Mouse (Mus musculus) CD4-positive, CD25-positive, alpha-beta regulatory T cell, adult 9 weeks (primary cell): ENCODE data around the gene Mrps17. TPM values are rescaled to one million over a fixed set of nuclear protein-coding genes. Genes with fewer than 3 reads are reported as not detected.

Experiments
- polyA plus RNA-seq: library from polyadenylated mRNA; unstranded; fragments of 100-300 nt; shearing (Covaris generic); gene quantifications from one replicate; pipeline ENCODE4 v1.2.1, GENCODE M21; 2017

The Mrps17 gene
- 127 TPM for polyA plus RNA-seq

GRCm38 (mm10) chr5:129715326-129715861 is at the start of gene Mrps17:
Gene Mrps17, plus strand, starts transcription at chr5:129715497.

GRCm38 (mm10) chr5:129670036-129670458 is 45.2 kb upstream of the Mrps17 start, which contains the start of gene Zfp11:
Gene Zfp11, minus strand, starts transcription at chr5:129670099.

GRCm38 (mm10) chr5:129708412-129708811 is 6.9 kb upstream of the Mrps17 start, which contains the start of gene Sept14:
Gene Sept14, minus strand, starts transcription at chr5:129708512.

GRCm38 (mm10) chr5:129724834-129725773 is 9.8 kb downstream of the Mrps17 start, which contains the start of gene Nipsnap2:
Gene Nipsnap2, plus strand, starts transcription at chr5:129725063.

Other genes with a start within 250 kb of the Mrps17 start
- 38.5 TPM for gene Sfswap, start 214.3 kb upstream of the Mrps17 start, polyA plus RNA-seq
- 0.07 TPM for gene Mmp17, start 131.3 kb upstream of the Mrps17 start, polyA plus RNA-seq
- 4.6 TPM for gene Zfp11, start 45.4 kb upstream of the Mrps17 start, polyA plus RNA-seq
- not detected for gene Sept14, start 7.0 kb upstream of the Mrps17 start, polyA plus RNA-seq
- 33.3 TPM for gene Nipsnap2, start 9.6 kb downstream of the Mrps17 start, polyA plus RNA-seq
- gene Psph, start 72.0 kb downstream of the Mrps17 start, polyA plus RNA-seq = 74.7 TPM
- 34.6 TPM for gene Sumf2, start 131.5 kb downstream of the Mrps17 start, polyA plus RNA-seq
- 362 TPM for gene Chchd2, start 172.0 kb downstream of the Mrps17 start, polyA plus RNA-seq
- gene Zbed5, start 180.2 kb downstream of the Mrps17 start, polyA plus RNA-seq = 1.3 TPM
- 0.33 TPM for gene Phkg1, start 183.1 kb downstream of the Mrps17 start, polyA plus RNA-seq
- gene Nupr1l, start 193.0 kb downstream of the Mrps17 start, polyA plus RNA-seq = not detected
- gene Vkorc1l1, start 226.5 kb downstream of the Mrps17 start, polyA plus RNA-seq = 5.5 TPM